Mouse (Mus musculus) cerebellum, postnatal 25 days (tissue): ENCODE results near the gene Flt1.

ENCODE experiments used
- DNase-seq, 2 experiments: peaks; one replicate each; pipeline ENCODE4 v3.0.0; 2021; ENCODE audit warnings: mixed read lengths in 2 of 2

Flt1 gene

GRCm38 (mm10) chr5:147724391-147724790, 1.4 kb downstream of the Flt1 start:
- DNase-seq, result no peak

- no peak for DNase-seq
Observed at GRCm38 (mm10) chr5:147723811-147724210, 2.0 kb downstream of the Flt1 start.

- no peak for DNase-seq
Observed at GRCm38 (mm10) chr5:147721438-147721837, 4.4 kb downstream of the Flt1 start.

- DNase-seq, result no peak
Observed at GRCm38 (mm10) chr5:147718335-147718734, 7.5 kb downstream of the Flt1 start.

- DNase-seq, result peak in 1 of 2 experiments; percentile 14
Observed at GRCm38 (mm10) chr5:147716697-147717217, 9.1 kb downstream of the Flt1 start.

GRCm38 (mm10) chr5:147716276-147716675, 9.5 kb downstream of the Flt1 start:
- peak; percentile 20 to 36 for DNase-seq

- DNase-seq, result no peak
Observed at GRCm38 (mm10) chr5:147715391-147715790, 10.4 kb downstream of the Flt1 start.

GRCm38 (mm10) chr5:147708500-147708899, 17.3 kb downstream of the Flt1 start:
- DNase-seq, result no peak

GRCm38 (mm10) chr5:147707479-147707878, 18.3 kb downstream of the Flt1 start:
- no peak for DNase-seq

GRCm38 (mm10) chr5:147704890-147705289, 20.9 kb downstream of the Flt1 start:
- DNase-seq, result no peak

- no peak for DNase-seq
Observed at GRCm38 (mm10) chr5:147702423-147702822, 23.4 kb downstream of the Flt1 start.

GRCm38 (mm10) chr5:147701024-147701423, 24.8 kb downstream of the Flt1 start:
- DNase-seq, result no peak

- DNase-seq, result no peak
Observed at GRCm38 (mm10) chr5:147698044-147698443, 27.8 kb downstream of the Flt1 start.

- DNase-seq, result no peak
Observed at GRCm38 (mm10) chr5:147697165-147697564, 28.6 kb downstream of the Flt1 start.

- DNase-seq, result no peak
Observed at GRCm38 (mm10) chr5:147692622-147693021, 33.2 kb downstream of the Flt1 start.

GRCm38 (mm10) chr5:147683707-147684323, 42.0 kb downstream of the Flt1 start:
- no peak for DNase-seq

- no peak for DNase-seq
Observed at GRCm38 (mm10) chr5:147681224-147681623, 44.6 kb downstream of the Flt1 start.

- peak in 1 of 2 experiments; percentile 11 for DNase-seq
Observed at GRCm38 (mm10) chr5:147680711-147681110, 45.1 kb downstream of the Flt1 start.

- no peak for DNase-seq
Observed at GRCm38 (mm10) chr5:147679316-147679715, 46.5 kb downstream of the Flt1 start.

GRCm38 (mm10) chr5:147675791-147676190, 50.0 kb downstream of the Flt1 start:
- no peak for DNase-seq

- peak; percentile 28 to 35 for DNase-seq
Observed at GRCm38 (mm10) chr5:147671765-147672424, 53.9 kb downstream of the Flt1 start.

GRCm38 (mm10) chr5:147668637-147669344, 57.0 kb downstream of the Flt1 start:
- no peak for DNase-seq

- DNase-seq, result no peak
Observed at GRCm38 (mm10) chr5:147665946-147666345, 59.9 kb downstream of the Flt1 start.

GRCm38 (mm10) chr5:147665381-147665780, 60.4 kb downstream of the Flt1 start:
- DNase-seq, result no peak
